ENCODE assay signal across 9 mouse cellular contexts in the genomic region with DNA sequence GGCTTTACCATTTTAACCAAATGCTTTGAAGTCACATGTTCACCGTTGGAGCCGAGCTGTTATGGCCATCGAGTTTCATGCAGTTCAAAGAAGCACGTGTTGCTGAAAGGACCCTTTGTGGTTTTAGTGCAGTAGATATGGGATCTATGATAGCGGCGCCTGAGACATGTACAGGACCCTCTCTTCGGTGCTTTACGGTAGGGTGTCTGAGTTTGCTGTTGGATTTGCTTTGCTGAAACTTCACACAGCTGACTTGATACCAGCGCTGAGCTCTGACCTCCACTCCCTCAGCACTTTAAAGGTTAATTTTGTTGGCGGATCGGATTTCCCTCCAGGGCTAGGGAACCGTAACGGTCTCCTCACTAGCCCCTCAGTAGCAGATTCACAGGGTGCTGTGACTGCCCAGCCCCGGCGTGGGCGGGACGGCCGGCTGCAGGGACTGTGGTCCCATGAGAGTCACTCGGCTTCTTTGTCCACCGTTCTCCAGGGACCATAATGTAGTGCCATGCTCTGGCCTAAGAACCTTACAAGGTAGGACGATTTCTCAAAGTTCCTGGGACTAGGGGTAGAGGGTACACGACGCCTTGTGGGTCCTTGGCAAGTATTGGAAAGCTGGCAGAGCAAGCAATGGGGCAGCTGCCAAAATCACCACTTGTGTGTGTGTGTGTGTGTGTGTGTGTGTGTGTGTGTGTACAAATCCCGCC.
DNase-seq lines count a peak whose midpoint lies in the region; ATAC-seq lines count a peak whose summit lies in the region.
"Had no signal": no experiment of that assay in that cellular context is flagged by ENCODE, and none has a peak within 500 bp of the region (broad histone marks: within the 10 kb centered on the region; RNA-seq: fewer than 3 reads in every experiment).

No protein-coding gene starts in this region.

- H3K9ac ChIP-seq in intestine, embryonic 15.5 days: 0 out of 2 replicates have a peak overlapping the region, but pooled peaks have one; percentile 29
- H3K9ac ChIP-seq in liver, embryonic 16.5 days (ENCODE audit: low read depth, low read length): peak overlapping the region; percentile 41

- H3K36me3 ChIP-seq in intestine, embryonic 15.5 days: no peaks in the 10 kb centered on the region
- no peaks in the 10 kb centered on the region for H3K36me3 ChIP-seq in liver, embryonic 16.5 days (ENCODE audit: control insufficient read depth, insufficient read depth)

- peak overlapping the region; percentile 29; the same call in 1 of the 2 replicates for H3K27ac ChIP-seq in intestine, embryonic 15.5 days
- H3K27ac ChIP-seq in liver, embryonic 16.5 days (ENCODE audit: low read length): peak overlapping the region; percentile 48
- H3K27ac ChIP-seq: macrophage had no signal

- H3K4me3 ChIP-seq in intestine, embryonic 15.5 days (replicated peaks): peak overlapping the region; percentile 30
- peak overlapping the region; percentile 40 for H3K4me3 ChIP-seq in liver, embryonic 16.5 days (ENCODE audit: low read depth, low read length)

- WGBS in intestine, embryonic 15.5 days: 4% methylated on average over 24 of the region's 24 CpGs
- WGBS in liver, embryonic 16.5 days (ENCODE audit: insufficient replicate concordance): 4% methylated on average over 24 of the region's 24 CpGs

- peak overlapping the region; percentile 60 for H3K4me2 ChIP-seq in intestine, embryonic 15.5 days (replicated peaks)
- H3K4me2 ChIP-seq in liver, embryonic 16.5 days (ENCODE audit: low read depth, low read length): peak overlapping the region; percentile 43

- no peaks in the 10 kb centered on the region for H3K9me3 ChIP-seq in intestine, embryonic 15.5 days
- H3K9me3 ChIP-seq in liver, embryonic 16.5 days (replicated peaks; ENCODE audit: control insufficient read depth, low read length): no peaks in the 10 kb centered on the region

- no peaks in the 10 kb centered on the region for H3K27me3 ChIP-seq in intestine, embryonic 15.5 days (replicated peaks)
- peaks cover 6% of the 10 kb centered on the region for H3K27me3 ChIP-seq in liver, embryonic 16.5 days (ENCODE audit: control insufficient read depth, insufficient read depth, low read depth, low read length)

- peaks cover 45% of the 10 kb centered on the region for H3K4me1 ChIP-seq in intestine, embryonic 15.5 days (replicated peaks)
- H3K4me1 ChIP-seq in liver, embryonic 16.5 days (ENCODE audit: control insufficient read depth, low read depth, low read length): peaks cover 14% of the 10 kb centered on the region

- ATAC-seq in intestine, embryonic 15.5 days: peak; percentile 68
- peak; percentile 75 for ATAC-seq in liver, embryonic 16.5 days (ENCODE audit: low read depth)
- ATAC-seq in megakaryocyte-erythroid progenitor cell, adult 5-6 weeks (replicated peaks; ENCODE audit: low FRiP score, low TSS enrichment, poor library complexity, severe bottlenecking): no peak

- DNase-seq in cerebellum, postnatal 14 days: peak; percentile 55 to 62
- no peak for DNase-seq in cerebellum, adult 11-12 months
- DNase-seq in adrenal gland, adult 8-10 months: peak; percentile 23
- DNase-seq in forelimb bud, embryonic 11.5 days (ENCODE audit: low read depth, low spot score): peak; percentile 84
- peak; percentile 71 for DNase-seq in retina, embryonic 14.5 days (ENCODE audit: low spot score)
